Mouse (Mus musculus) stomach, embryonic 14.5 days (tissue): ENCODE measurements around the gene 1700023F06Rik. TPM values are rescaled to one million over a fixed set of nuclear protein-coding genes. Genes with fewer than 3 reads are reported as not detected.

Experiments used
- ATAC-seq: fragments of 200-750 bp; cut with Nextera tagmentation; 2 replicates; pipeline ENCODE4 v1.8.0; 2017; ENCODE audit warnings: low read depth, moderate TSS enrichment; ENCODE audit not compliant: insufficient number of reproducible peaks, insufficient read depth, low FRiP score
- H3K27ac ChIP-seq: fragments of 300-500 bp; sonication (generic); 2 replicates; pipeline ENCODE4 v1.5.1; 2014; ENCODE audit warnings: mild to moderate bottlenecking, low read length, moderate library complexity, mixed read lengths
- H3K27me3 ChIP-seq: fragments of 300-500 bp; sonication (generic); 2 replicates; pipeline ENCODE4 v1.6.1; 2014; ENCODE audit warnings: low read length, control low read depth, mixed read lengths; ENCODE audit not compliant: control insufficient read depth, insufficient read depth
- H3K36me3 ChIP-seq: fragments of 300-500 bp; sonication (generic); 2 replicates; pipeline ENCODE4 v1.6.1; 2014; ENCODE audit warnings: mild to moderate bottlenecking, control low read depth, low read length, moderate library complexity, mixed read lengths; ENCODE audit not compliant: control insufficient read depth, insufficient read depth
- H3K4me1 ChIP-seq: fragments of 300-500 bp; sonication (generic); 2 replicates; pipeline ENCODE4 v1.6.1; 2014; ENCODE audit warnings: low read length, control low read depth, mixed read lengths; ENCODE audit not compliant: control insufficient read depth, insufficient read depth
- H3K4me2 ChIP-seq: fragments of 300-500 bp; sonication (generic); replicated peaks from 2 replicates; pipeline ENCODE4 v1.6.1; 2014; ENCODE audit warnings: low read depth, low read length, control low read depth
- H3K4me3 ChIP-seq: fragments of 300-500 bp; sonication (generic); 2 replicates; pipeline ENCODE4 v1.5.1; 2014; ENCODE audit warnings: low read depth, low read length, control low read depth
- H3K9ac ChIP-seq: fragments of 300-500 bp; sonication (generic); replicated peaks from 2 replicates; pipeline ENCODE4 v1.6.1; 2014; ENCODE audit warnings: low read depth, mild to moderate bottlenecking, control low read depth, low read length, moderate library complexity, mixed read lengths
- H3K9me3 ChIP-seq: fragments of 300-500 bp; sonication (generic); 2 replicates; pipeline ENCODE4 v1.6.1; 2016; ENCODE audit warnings: low read depth, low read length, control low read depth; ENCODE audit not compliant: control insufficient read depth
- WGBS: fragments of 180-500 bp; shearing (Covaris S2); extraction: QIAGEN DNeasy Blood & Tissue Kit; methylation state at CpG from one replicate; pipeline ENCODE4 v1.1.7; 2014; 5-methylcytosine and 5-hydroxymethylcytosine counted together
- polyA plus RNA-seq: library from polyadenylated mRNA; unstranded; fragments of >200 nt; fragmentation: Nextera tagmentation; extraction: Ambion mirVana; gene quantifications from 2 replicates; pipeline ENCODE4 v1.2.1, GENCODE M21; 2014

The 1700023F06Rik gene
- polyA plus RNA-seq, 1 experiment from 2014 or later = 1.5 TPM

DNA sequence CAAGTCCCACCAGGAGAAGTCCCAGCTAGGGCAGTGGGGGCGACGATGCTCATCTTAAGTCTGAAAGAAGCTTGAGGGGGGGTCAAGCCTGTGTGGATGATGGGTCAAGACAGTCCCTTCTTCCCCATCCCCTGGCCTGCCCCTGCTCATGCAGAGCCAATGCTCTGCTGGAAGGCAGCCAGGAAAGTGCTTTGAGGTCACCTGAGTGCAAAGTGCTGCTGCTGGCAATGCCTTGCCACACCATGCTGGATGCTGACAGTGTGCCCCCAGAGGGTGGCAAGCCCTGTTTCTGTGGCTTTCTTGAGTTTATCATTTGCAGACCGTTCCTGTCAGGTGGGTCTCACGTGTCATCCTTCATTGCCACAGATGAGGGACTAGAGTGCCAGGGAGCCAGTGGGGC lies 11.6 kb upstream of the 1700023F06Rik start:
- no peaks in the 10 kb centered on the region for H3K27me3 ChIP-seq
- peaks cover 17% of the 10 kb centered on the region; the same call in 1 of the 2 replicates for H3K36me3 ChIP-seq
- H3K27ac ChIP-seq = no peak overlapping the region
- H3K9ac ChIP-seq = no peak overlapping the region
- no peak overlapping the region for H3K4me2 ChIP-seq
- no peaks in the 10 kb centered on the region for H3K9me3 ChIP-seq
- no peak for ATAC-seq
- WGBS = 78% methylated on average over 4 of the region's 4 CpGs
- no peak overlapping the region for H3K4me3 ChIP-seq
- H3K4me1 ChIP-seq = no peaks in the 10 kb centered on the region

DNA sequence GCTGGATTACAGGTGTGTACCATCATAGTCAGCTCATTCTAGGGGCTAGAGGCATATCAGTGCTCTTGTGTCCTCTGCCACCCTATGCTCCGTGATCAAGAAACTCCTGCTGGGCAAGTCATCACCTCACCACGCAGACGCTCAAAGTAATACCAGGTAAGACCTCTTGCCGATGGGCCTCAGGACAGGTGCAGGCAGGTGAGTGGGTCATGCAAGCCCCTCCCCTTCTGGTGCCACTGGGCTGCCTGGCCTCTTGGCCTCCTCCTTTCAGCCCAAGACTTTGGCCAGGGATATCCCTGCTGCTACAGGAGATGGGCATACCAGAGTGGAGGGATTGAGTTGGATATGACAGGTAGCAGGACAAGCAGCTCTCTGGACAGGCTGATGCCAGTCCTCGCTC lies 10.9 kb upstream of the 1700023F06Rik start:
- WGBS = 82% methylated on average over 5 of the region's 5 CpGs

DNA sequence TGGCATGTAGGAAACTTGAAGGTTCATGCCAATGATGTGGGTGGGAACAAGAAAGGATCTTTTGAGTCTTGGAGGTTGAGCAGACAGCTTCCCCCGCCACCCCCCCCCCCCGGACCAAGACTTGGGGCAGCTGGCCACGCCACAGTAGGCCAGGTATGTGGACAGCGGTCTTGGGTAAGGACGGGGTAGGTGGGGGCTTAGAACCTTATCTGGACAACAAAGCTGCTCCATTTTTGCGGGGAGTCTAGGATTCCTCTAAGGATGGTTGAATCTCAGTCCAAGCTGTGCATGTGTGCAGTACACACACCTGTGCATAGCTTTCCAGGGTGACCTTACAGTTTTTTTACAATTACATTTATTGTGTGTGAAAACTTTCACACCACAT lies 10.2 kb upstream of the 1700023F06Rik start:
- H3K4me1 ChIP-seq = no peaks in the 10 kb centered on the region
- H3K27me3 ChIP-seq = no peaks in the 10 kb centered on the region
- no peak overlapping the region for H3K9ac ChIP-seq
- H3K4me2 ChIP-seq = peak overlapping the region; percentile 92
- 25% methylated on average over 6 of the region's 6 CpGs for WGBS
- no peak overlapping the region for H3K27ac ChIP-seq
- ATAC-seq = no peak
- peaks cover 10% of the 10 kb centered on the region; the same call in 1 of the 2 replicates for H3K36me3 ChIP-seq
- H3K9me3 ChIP-seq = no peaks in the 10 kb centered on the region
- peak overlapping the region; percentile 43 for H3K4me3 ChIP-seq

More for the DNA sequence above, 10.9 kb upstream of the 1700023F06Rik start:
- no peak for ATAC-seq
- Histone ChIP-seq H3K27me3 (no peaks in the 10 kb centered on the region), H3K4me2 (no peak overlapping the region), H3K9ac (no peak overlapping the region), H3K36me3 (peaks cover 12% of the 10 kb centered on the region; the same call in 1 of the 2 replicates), H3K4me1 (no peaks in the 10 kb centered on the region), H3K9me3 (no peaks in the 10 kb centered on the region), H3K27ac (no peak overlapping the region), H3K4me3 (no peak overlapping the region)

DNA sequence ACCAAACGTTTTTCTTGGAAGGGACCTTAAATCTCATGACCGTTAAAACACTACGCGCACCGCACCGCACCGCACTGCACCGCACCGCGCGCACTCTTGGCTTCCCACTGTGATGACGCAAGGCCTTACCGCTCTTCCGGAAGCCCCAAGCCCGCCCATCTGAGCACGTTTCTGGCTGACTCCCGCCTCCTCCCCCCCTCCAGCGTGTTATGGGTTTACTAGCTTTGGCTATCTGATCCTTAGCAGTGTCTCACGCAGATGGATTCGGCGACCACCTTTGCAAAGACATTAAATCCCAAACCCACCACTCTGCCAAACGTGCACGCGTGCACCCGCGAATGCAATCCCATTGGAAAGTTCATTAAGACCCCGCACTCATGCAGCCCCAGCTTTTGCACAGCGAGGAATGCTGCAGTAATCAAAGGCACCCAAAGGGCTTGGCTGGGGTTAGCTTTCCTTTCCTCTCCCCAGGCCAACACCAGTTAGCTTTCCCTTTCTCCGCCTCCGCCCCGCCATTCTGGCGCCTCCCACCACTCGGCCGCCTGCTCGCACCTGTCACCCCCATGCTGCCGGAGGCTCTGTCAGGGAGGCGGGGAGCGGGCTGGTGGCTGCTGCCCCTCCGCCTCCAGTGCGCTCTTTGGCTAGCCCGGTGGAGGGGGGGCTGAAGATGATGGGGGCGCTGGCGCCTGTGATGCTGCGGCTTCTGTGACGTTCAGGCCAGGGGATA lies 9.6 kb upstream of the 1700023F06Rik start, which contains the start of gene Spata32:
Gene Spata32 (minus strand): TSS at position 643 of the 727 bp plus-strand sequence.
- Histone ChIP-seq H3K27ac (no peak within 1 kb of the TSS; the same call in 1 of the 2 replicates), H3K36me3 (peaks cover 8% of the 10 kb centered on the region; the same call in 1 of the 2 replicates), H3K27me3 (no peaks in the 10 kb centered on the region), H3K9me3 (no peaks in the 10 kb centered on the region), H3K4me3 (peak within 1 kb of the TSS; percentile 43), H3K4me2 (peak within 1 kb of the TSS; percentile 92), H3K4me1 (no peaks in the 10 kb centered on the region), H3K9ac (peak within 1 kb of the TSS; percentile 18; the same call in 1 of the 2 replicates)
- WGBS = 1% methylated on average over 45 of the region's 45 CpGs
- ATAC-seq = peak; percentile 72

DNA sequence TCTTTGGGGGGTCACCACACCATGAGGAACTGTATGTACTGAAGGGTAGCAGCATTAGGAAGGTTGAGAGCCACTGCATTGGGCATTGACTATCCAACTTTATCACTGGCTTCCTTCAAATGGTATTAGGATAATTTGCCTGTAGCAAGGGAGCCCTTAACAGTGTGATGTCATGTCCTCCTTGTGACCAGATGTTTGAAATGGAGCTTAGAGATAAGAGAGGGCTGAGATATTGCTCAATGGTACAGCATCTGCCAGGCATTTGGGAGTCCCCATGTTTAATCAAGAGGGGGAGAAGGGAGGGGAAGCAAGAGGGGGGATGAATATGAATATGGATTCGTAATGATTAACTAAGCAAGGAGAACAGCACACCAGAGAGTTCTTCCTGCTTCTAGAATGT lies 7.0 kb upstream of the 1700023F06Rik start:
- H3K9me3 ChIP-seq = no peaks in the 10 kb centered on the region
- no peaks in the 10 kb centered on the region for H3K4me1 ChIP-seq
- H3K4me2 ChIP-seq = no peak overlapping the region
- H3K9ac ChIP-seq = no peak overlapping the region
- no peak overlapping the region for H3K27ac ChIP-seq
- no peak overlapping the region for H3K4me3 ChIP-seq
- 69% methylated on average over 1 of the region's 1 CpGs for WGBS
- no peak for ATAC-seq
- peaks cover 2% of the 10 kb centered on the region; the same call in 1 of the 2 replicates for H3K36me3 ChIP-seq
- no peaks in the 10 kb centered on the region for H3K27me3 ChIP-seq

DNA sequence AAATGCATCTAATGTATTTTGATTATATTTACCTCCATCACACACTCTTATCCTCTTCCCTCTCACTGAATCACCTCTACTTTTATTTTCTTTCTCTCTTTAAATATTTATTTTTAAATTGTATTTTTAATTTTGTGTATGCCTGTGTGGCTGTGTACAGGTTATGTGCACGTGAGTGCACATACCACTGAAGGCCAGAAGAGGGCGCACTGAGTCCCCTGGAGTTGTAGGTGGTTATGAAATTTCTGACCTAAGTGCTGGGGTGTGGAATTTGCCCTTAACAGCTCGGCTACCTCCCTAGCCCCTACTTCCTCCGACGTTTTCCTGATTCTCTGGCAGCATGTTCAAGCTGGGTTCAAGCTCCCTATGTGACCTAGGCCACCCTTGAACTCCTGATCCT lies 5.4 kb upstream of the 1700023F06Rik start:
- H3K36me3 ChIP-seq = no peaks in the 10 kb centered on the region
- no peak overlapping the region for H3K4me2 ChIP-seq
- no peak overlapping the region for H3K9ac ChIP-seq
- no peak overlapping the region for H3K4me3 ChIP-seq
- H3K4me1 ChIP-seq = no peaks in the 10 kb centered on the region
- no peaks in the 10 kb centered on the region for H3K9me3 ChIP-seq
- ATAC-seq = no peak
- no peaks in the 10 kb centered on the region for H3K27me3 ChIP-seq
- WGBS = 82% methylated on average over 5 of the region's 5 CpGs
- H3K27ac ChIP-seq = no peak overlapping the region

DNA sequence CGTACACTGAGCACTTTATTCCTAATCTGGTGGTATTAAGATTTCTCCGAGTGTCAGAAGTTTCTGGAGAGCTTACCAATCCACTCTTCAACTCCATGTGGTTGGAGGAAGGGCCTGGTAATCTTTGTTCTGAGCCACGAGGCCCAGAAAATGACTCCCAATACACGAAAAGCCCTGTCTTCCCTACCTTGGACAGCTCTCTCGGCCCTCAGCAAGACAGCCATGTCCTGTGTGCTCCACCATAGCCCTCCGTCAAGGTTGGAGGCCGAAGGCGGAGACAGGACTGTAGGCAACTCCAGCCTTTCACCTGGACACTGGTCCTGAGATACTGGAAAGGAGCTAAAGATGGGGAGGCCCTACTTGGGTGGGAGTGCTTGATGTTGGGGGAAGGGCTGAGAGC lies 1.9 kb upstream of the 1700023F06Rik start:
- Histone ChIP-seq H3K4me2 (no peak overlapping the region), H3K27ac (no peak overlapping the region), H3K9ac (no peak overlapping the region), H3K27me3 (no peaks in the 10 kb centered on the region), H3K4me1 (no peaks in the 10 kb centered on the region), H3K4me3 (no peak overlapping the region), H3K9me3 (no peaks in the 10 kb centered on the region), H3K36me3 (no peaks in the 10 kb centered on the region)
- 59% methylated on average over 8 of the region's 8 CpGs for WGBS
- ATAC-seq = no peak

DNA sequence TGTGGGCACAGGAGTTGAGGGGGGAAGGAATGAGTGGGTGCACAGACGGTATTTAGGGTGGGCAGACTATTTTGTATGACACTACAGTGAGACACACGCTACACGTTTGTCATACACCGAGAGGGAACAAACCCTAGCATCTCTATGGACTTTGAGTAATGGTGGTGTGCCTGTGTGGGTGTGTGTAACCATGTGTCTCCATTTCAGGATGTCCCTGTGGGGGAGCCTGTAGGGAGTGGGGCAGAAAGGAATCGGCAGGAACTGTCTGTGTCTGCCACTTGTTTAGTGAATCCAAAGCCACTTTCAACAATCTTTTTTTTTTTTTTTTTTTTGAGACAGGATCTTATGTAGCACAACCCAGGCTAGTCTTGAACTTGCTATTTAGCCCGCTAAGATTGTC lies 2.2 kb downstream of the 1700023F06Rik start:
- H3K36me3 ChIP-seq = no peaks in the 10 kb centered on the region
- no peak overlapping the region for H3K27ac ChIP-seq
- no peaks in the 10 kb centered on the region for H3K27me3 ChIP-seq
- no peak overlapping the region for H3K4me3 ChIP-seq
- H3K9ac ChIP-seq = no peak overlapping the region
- 87% methylated on average over 6 of the region's 6 CpGs for WGBS
- H3K4me2 ChIP-seq = no peak overlapping the region
- H3K9me3 ChIP-seq = no peaks in the 10 kb centered on the region
- H3K4me1 ChIP-seq = peaks cover 3% of the 10 kb centered on the region; the same call in 1 of the 2 replicates
- ATAC-seq = no peak
